Mouse (Mus musculus) ES-E14 (cell line): ENCODE data around the gene Cnppd1. TPM values are rescaled to one million over a fixed set of nuclear protein-coding genes. Genes with fewer than 3 reads are reported as not detected.
A peak's percentile ranks its signal among the peaks of the same experiment; 100 is the strongest.

ENCODE experiments used
- DNase-seq: peaks from one replicate; pipeline ENCODE4 v3.0.0-alpha.2; 2013; ENCODE audit warnings: low read depth, low spot score
- H3K27ac ChIP-seq: 2 replicates; pipeline ENCODE4 v1.5.1; 2012; ENCODE audit warnings: low read depth, mild to moderate bottlenecking, low read length, moderate library complexity, mixed read lengths; ENCODE audit not compliant: poor library complexity, insufficient read depth, severe bottlenecking
- H3K36me3 ChIP-seq: 2 replicates; pipeline ENCODE4 v1.6.1; 2012; ENCODE audit warnings: mild to moderate bottlenecking, low read length, moderate library complexity, mixed read lengths; ENCODE audit not compliant: control insufficient read depth, poor library complexity, insufficient read depth, severe bottlenecking
- H3K4me1 ChIP-seq, 2 experiments: fragments of 150-350 bp in 1 of 2; sonication (generic) in 1 of 2; 2 replicates each; pipeline ENCODE4 v1.6.1; 2012; ENCODE audit warnings: low read length in 2 of 2, mild to moderate bottlenecking in 1 of 2, mixed read lengths in 1 of 2; ENCODE audit not compliant: control insufficient read depth in 2 of 2, insufficient read depth in 2 of 2, poor library complexity in 1 of 2
- H3K4me3 ChIP-seq, 2 experiments: fragments of 150-350 bp in 1 of 2; sonication (generic) in 1 of 2; 2 replicates each; pipeline ENCODE4 v1.5.1; 2012; ENCODE audit warnings: low read length in 2 of 2, low read depth in 1 of 2, mild to moderate bottlenecking in 1 of 2, mixed read lengths in 1 of 2; ENCODE audit not compliant: insufficient read depth in 1 of 2, poor library complexity in 1 of 2, severe bottlenecking in 1 of 2
- H3K9ac ChIP-seq: 2 replicates; pipeline ENCODE4 v1.6.1; 2012; ENCODE audit warnings: low read depth, mild to moderate bottlenecking, low read length, mixed read lengths; ENCODE audit not compliant: poor library complexity, insufficient read depth, severe bottlenecking
- H3K9me3 ChIP-seq: fragments of 150-350 bp; sonication (generic); 2 replicates; pipeline ENCODE4 v1.6.1; 2012; ENCODE audit warnings: low read depth, mild to moderate bottlenecking, low read length; ENCODE audit not compliant: control insufficient read depth, insufficient read depth
- CHD2 ChIP-seq: IDR thresholded peaks from 2 replicates; pipeline ENCODE4 v1.6.1; 2014; ENCODE audit warnings: mild to moderate bottlenecking, low read depth, low read length, inconsistent platforms
- HCFC1 ChIP-seq: IDR thresholded peaks from 2 replicates; pipeline ENCODE4 v1.6.1; 2012; ENCODE audit warnings: low read length, inconsistent platforms, borderline replicate concordance; ENCODE audit not compliant: insufficient read depth
- MAFK ChIP-seq: IDR thresholded peaks from 2 replicates; pipeline ENCODE4 v1.6.1; 2014; ENCODE audit warnings: mild to moderate bottlenecking, low read depth, low read length, inconsistent platforms; ENCODE audit not compliant: insufficient read depth
- ZC3H11A ChIP-seq: IDR thresholded peaks from 2 replicates; pipeline ENCODE4 v1.6.1; 2012; ENCODE audit warnings: low read depth, mild to moderate bottlenecking, inconsistent platforms, low read length, borderline replicate concordance
- ZNF384 ChIP-seq: IDR thresholded peaks from 2 replicates; pipeline ENCODE4 v1.6.1; 2012; ENCODE audit warnings: low read depth, low read length, inconsistent platforms
- in situ Hi-C, 2 experiments: fragments of 600-800 bp; cut with MboI; formaldehyde crosslinking; loops; one replicate each; pipeline ENCODE4 v1.15.1; 2025; ENCODE audit warnings: low sequenced_read_pairs in 2 of 2, inconsistent platforms in 1 of 2; ENCODE audit not compliant: unreplicated experiment in 2 of 2
- total RNA-seq: library from RNA; depleted of rRNA; stranded (reverse); fragments of 300-350 nt; gene quantifications from 2 replicates; pipeline ENCODE4 v1.2.3, GENCODE M21; 2012

Gene Cnppd1
- total RNA-seq, 1 experiment, result 27.2 TPM

DNA sequence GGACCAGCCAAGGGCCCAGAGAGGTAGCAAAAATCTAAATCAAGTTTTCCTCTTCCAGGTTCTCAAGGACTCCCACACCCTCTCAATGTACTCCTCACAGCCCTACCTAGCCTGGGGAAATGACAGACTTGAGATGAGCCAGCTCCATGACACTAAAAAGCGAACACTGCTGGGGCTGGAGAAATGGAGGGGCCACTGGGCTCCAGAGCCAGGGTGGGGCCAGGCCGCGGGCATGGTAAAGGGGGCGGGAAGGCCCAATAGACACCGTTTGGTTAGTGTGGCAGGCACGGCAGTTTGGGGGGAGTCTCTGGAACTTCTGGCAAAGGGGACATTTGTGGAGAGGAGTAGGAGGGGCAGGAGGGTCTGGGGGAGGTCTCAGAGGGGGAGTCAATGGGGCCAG lies 6.2 kb downstream of the Cnppd1 start:
- H3K4me1 ChIP-seq, result no peaks in the 10 kb centered on the region; a peak in 1 of 4 replicates
- H3K4me3 ChIP-seq, result no peak overlapping the region
- peaks cover 9% of the 10 kb centered on the region; the same call in 1 of the 2 replicates for H3K36me3 ChIP-seq
- in situ Hi-C loops, result no loop called here
- DNase-seq, result no peak
- TF ChIP-seq CHD2 (no peak), HCFC1 (no peak), ZNF384 (no peak), ZC3H11A (no peak), MAFK (no peak)
- H3K27ac ChIP-seq, result no peak overlapping the region
- H3K9me3 ChIP-seq, result no peaks in the 10 kb centered on the region
- H3K9ac ChIP-seq, result no peak overlapping the region

DNA sequence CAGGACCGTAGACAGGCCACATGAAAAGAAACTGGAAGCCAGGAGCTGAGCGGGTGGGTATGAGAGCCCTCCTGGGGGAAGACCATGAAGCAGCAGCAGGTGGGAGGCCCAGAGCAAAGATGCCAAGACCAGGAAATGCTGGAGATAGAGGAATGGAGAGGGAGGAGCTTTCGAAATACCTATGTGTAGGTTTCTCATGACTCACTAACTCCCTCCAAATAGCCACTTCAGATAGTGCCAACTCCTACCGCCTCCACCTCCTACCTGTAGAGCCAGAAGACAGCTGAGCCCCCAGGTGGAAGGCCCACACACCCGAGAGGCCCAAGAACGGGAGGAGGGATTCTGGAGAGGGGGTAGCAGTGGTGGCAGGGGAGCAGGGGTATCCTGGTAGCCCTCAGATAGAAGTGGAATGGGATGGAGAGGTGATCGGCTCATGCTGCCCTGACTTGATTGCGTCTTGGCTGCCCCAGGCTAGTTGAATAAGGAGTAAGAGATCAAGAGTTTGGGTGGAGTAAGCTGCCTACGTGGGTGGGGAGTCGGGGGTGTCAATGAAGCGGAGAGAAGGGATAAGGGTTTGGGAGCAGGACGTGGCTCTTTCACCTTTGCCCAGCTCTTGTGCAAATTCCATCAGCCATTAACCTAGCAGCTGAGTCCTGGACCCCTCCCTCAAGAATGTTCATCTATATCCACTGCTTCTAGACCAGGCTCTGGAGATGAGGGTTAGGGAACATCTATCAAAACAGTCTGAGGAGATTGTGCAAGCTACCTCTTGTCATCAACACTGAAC lies 8.9 kb downstream of the Cnppd1 start, which contains the start of gene Slc23a3:
TSS of gene Slc23a3 (minus strand) at position 470 of the 787 bp plus-strand sequence.
- no peak for TF ChIP-seq ZNF384
- TF ChIP-seq HCFC1, result no peak
- TF ChIP-seq MAFK, result no peak
- no peak for TF ChIP-seq ZC3H11A
- no peak for TF ChIP-seq CHD2
- in situ Hi-C loops, result no loop called here

GRCm38 (mm10) chr1:75128641-75129040 lies 13.9 kb downstream of the Cnppd1 start:
- DNase-seq, result no peak
- Histone ChIP-seq H3K9me3 (no peaks in the 10 kb centered on the region), H3K4me3 (no peak overlapping the region), H3K36me3 (no peaks in the 10 kb centered on the region), H3K27ac (no peak overlapping the region), H3K9ac (no peak overlapping the region), H3K4me1 (no peaks in the 10 kb centered on the region)
- TF ChIP-seq MAFK, result no peak
- no peak for TF ChIP-seq CHD2
- TF ChIP-seq HCFC1, result no peak
- TF ChIP-seq ZC3H11A, result no peak
- no peak for TF ChIP-seq ZNF384
- in situ Hi-C loops, result no loop called here

More for the DNA sequence above, 8.9 kb downstream of the Cnppd1 start, which contains the start of gene Slc23a3:
- no peaks in the 10 kb centered on the region for H3K4me1 ChIP-seq
- no peak for DNase-seq
- H3K9ac ChIP-seq, result no peak within 1 kb of the TSS
- no peak within 1 kb of the TSS for H3K4me3 ChIP-seq
- H3K9me3 ChIP-seq, result no peaks in the 10 kb centered on the region
- no peak within 1 kb of the TSS for H3K27ac ChIP-seq
- H3K36me3 ChIP-seq, result peaks cover 9% of the 10 kb centered on the region; the same call in 1 of the 2 replicates

- Histone ChIP-seq H3K9me3 (no peaks in the 10 kb centered on the region), H3K9ac (peak overlapping the region; percentile 22; the same call in 1 of the 2 replicates), H3K27ac (no peak overlapping the region), H3K4me3 (peak overlapping the region; percentile 92 to 93; a peak in 2 of 4 replicates), H3K4me1 (no peaks in the 10 kb centered on the region), H3K36me3 (no peaks in the 10 kb centered on the region)
- in situ Hi-C loops, result no loop called here
- TF ChIP-seq MAFK, result no peak
- no peak for TF ChIP-seq HCFC1
- no peak for TF ChIP-seq ZNF384
- TF ChIP-seq CHD2, result no peak
- DNase-seq, result no peak
These were observed 17.1 kb downstream of the Cnppd1 start for GRCm38 (mm10) chr1:75125418-75125817.
